Mouse (Mus musculus): ENCODE results near the gene Rnf24. TPM values are rescaled to one million over a fixed set of nuclear protein-coding genes. Genes with fewer than 3 reads are reported as not detected.

Gene Rnf24
- polyA plus RNA-seq, 1 experiment, result 21.6 TPM

GRCm38 (mm10) chr2:131258693-131259092 lies 94.0 kb downstream of the Rnf24 start:
- Histone ChIP-seq H3K4me3 (ENCODE audit: insufficient read depth, low read length) (no peak overlapping the region), H3K4me1 (ENCODE audit: control insufficient read depth, insufficient read depth, low read length) (no peaks in the 10 kb centered on the region), H3K27ac (ENCODE audit: insufficient read depth, low read length) (no peak overlapping the region)
- TF ChIP-seq POLR2A (IDR thresholded peaks at IDR 0.05; ENCODE audit: low read depth, low read length), result no peak

- Histone ChIP-seq H3K4me3 (ENCODE audit: insufficient read depth, low read length) (no peak overlapping the region), H3K4me1 (ENCODE audit: control insufficient read depth, insufficient read depth, low read length) (no peaks in the 10 kb centered on the region), H3K27ac (ENCODE audit: insufficient read depth, low read length) (no peak overlapping the region)
- TF ChIP-seq POLR2A (IDR thresholded peaks at IDR 0.05; ENCODE audit: low read depth, low read length) (no peak), CTCF (IDR thresholded peaks at IDR 0.05; ENCODE audit: borderline replicate concordance, insufficient read depth, low read length) (no peak)
Measured at GRCm38 (mm10) chr2:131255738-131256137, 97.0 kb downstream of the Rnf24 start.

GRCm38 (mm10) chr2:131254329-131254713 lies 98.4 kb downstream of the Rnf24 start:
- Histone ChIP-seq H3K4me1 (ENCODE audit: control insufficient read depth, insufficient read depth, low read length) (no peaks in the 10 kb centered on the region), H3K27ac (ENCODE audit: insufficient read depth, low read length) (no peak overlapping the region), H3K4me3 (ENCODE audit: insufficient read depth, low read length) (no peak overlapping the region)
- TF ChIP-seq CTCF (IDR thresholded peaks at IDR 0.05; ENCODE audit: borderline replicate concordance, insufficient read depth, low read length), result no peak
- TF ChIP-seq POLR2A (IDR thresholded peaks at IDR 0.05; ENCODE audit: low read depth, low read length), result no peak

- Histone ChIP-seq H3K27ac (ENCODE audit: insufficient read depth, low read length) (no peak overlapping the region), H3K4me1 (ENCODE audit: control insufficient read depth, insufficient read depth, low read length) (no peaks in the 10 kb centered on the region), H3K4me3 (ENCODE audit: insufficient read depth, low read length) (no peak overlapping the region)
- TF ChIP-seq POLR2A (IDR thresholded peaks at IDR 0.05; ENCODE audit: low read depth, low read length) (no peak), CTCF (IDR thresholded peaks at IDR 0.05; ENCODE audit: borderline replicate concordance, insufficient read depth, low read length) (peak; percentile 73)
Measured at GRCm38 (mm10) chr2:131253681-131254328, 98.9 kb downstream of the Rnf24 start.

Other genes with a start within 250 kb of the Rnf24 start
- 7.3 and 8.6 TPM in 2 replicates for gene Hspa12b, start 225.6 kb downstream of the Rnf24 start, polyA plus RNA-seq (2011; ENCODE audit: insufficient read length, low read depth, missing spikeins)
- gene Gm11037, start 219.4 kb downstream of the Rnf24 start, polyA plus RNA-seq (2011; ENCODE audit: insufficient read length, low read depth, missing spikeins), result not detected in 2 replicates
- 29.0 and 34.0 TPM in 2 replicates for gene 1700037H04Rik, start 192.8 kb downstream of the Rnf24 start, polyA plus RNA-seq (2011; ENCODE audit: insufficient read length, low read depth, missing spikeins)
- 52.2 and 55.0 TPM in 2 replicates for gene Cenpb, start 172.8 kb downstream of the Rnf24 start, polyA plus RNA-seq (2011; ENCODE audit: insufficient read length, low read depth, missing spikeins)
- gene Cdc25b, start 165.9 kb downstream of the Rnf24 start, polyA plus RNA-seq (2011; ENCODE audit: insufficient read length, low read depth, missing spikeins), result 19.4 and 33.1 TPM in 2 replicates
- gene Spef1, start 165.6 kb downstream of the Rnf24 start, polyA plus RNA-seq (2011; ENCODE audit: insufficient read length, low read depth, missing spikeins), result 4.4 and 10.8 TPM in 2 replicates
- 13.0 and 13.8 TPM in 2 replicates for gene Ap5s1, start 145.8 kb downstream of the Rnf24 start, polyA plus RNA-seq (2011; ENCODE audit: insufficient read length, low read depth, missing spikeins)
- gene Mavs, start 118.8 kb downstream of the Rnf24 start, polyA plus RNA-seq (2011; ENCODE audit: insufficient read length, low read depth, missing spikeins), result 23.1 and 24.8 TPM in 2 replicates
- gene Pank2, start 90.4 kb downstream of the Rnf24 start, polyA plus RNA-seq (2011; ENCODE audit: insufficient read length, low read depth, missing spikeins), result 65.3 and 65.4 TPM in 2 replicates
- 21.0 and 21.1 TPM in 2 replicates for gene Smox, start 138.6 kb upstream of the Rnf24 start, polyA plus RNA-seq (2011; ENCODE audit: insufficient read length, low read depth, missing spikeins)
- gene Adra1d, start 209.4 kb upstream of the Rnf24 start, polyA plus RNA-seq (2011; ENCODE audit: insufficient read length, low read depth, missing spikeins), result 9.2 and 10.5 TPM in 2 replicates

All from embryonic fibroblast, embryonic 13.5 days (primary cell).